Mouse (Mus musculus): Measurements from ENCODE around the gene Gngt2. TPM values are rescaled to one million over a fixed set of nuclear protein-coding genes. Genes with fewer than 3 reads are reported as not detected.
"Not testable (repeated sequence)": the region's sequence is repeated elsewhere in the genome, so short reads cannot be mapped to it uniquely, and the experiment has no call there.

Gene Gngt2
- polyA plus RNA-seq, 1 experiment from 2014 or later = 16.8 TPM

GRCm38 (mm10) chr11:95860071-95860490 lies 23.1 kb downstream of the Gngt2 start:
- Histone ChIP-seq H3K36me3 (no peaks in the 10 kb centered on the region), H3K9me3 (replicated peaks) (no peaks in the 10 kb centered on the region), H3K9ac (0 out of 2 replicates have a peak overlapping the region, but pooled peaks have one; percentile 31), H3K4me1 (peaks cover 8% of the 10 kb centered on the region), H3K27me3 (no peaks in the 10 kb centered on the region), H3K4me2 (replicated peaks) (peak overlapping the region; percentile 84), H3K27ac (replicated peaks) (peak overlapping the region; percentile 97; the same call in 1 of the 2 replicates), H3K4me3 (replicated peaks) (peak overlapping the region; percentile 63)
- ATAC-seq (ENCODE audit: insufficient number of reproducible peaks, low FRiP score, low TSS enrichment, low read depth) = no peak
- 34% methylated on average over 3 of the region's 3 CpGs for WGBS

- no peaks in the 10 kb centered on the region for H3K27me3 ChIP-seq
- peaks cover 8% of the 10 kb centered on the region for H3K4me1 ChIP-seq
- H3K4me3 ChIP-seq (replicated peaks) = no peak overlapping the region
- H3K27ac ChIP-seq (replicated peaks) = no peak overlapping the region
- no peak for ATAC-seq (ENCODE audit: insufficient number of reproducible peaks, low FRiP score, low TSS enrichment, low read depth)
- H3K9me3 ChIP-seq (replicated peaks) = no peaks in the 10 kb centered on the region
- no peak overlapping the region for H3K4me2 ChIP-seq (replicated peaks)
- WGBS = 94% methylated on average over 8 of the region's 8 CpGs
- H3K9ac ChIP-seq = no peak overlapping the region
- no peaks in the 10 kb centered on the region for H3K36me3 ChIP-seq
Measured at GRCm38 (mm10) chr11:95861397-95861796, 24.4 kb downstream of the Gngt2 start.

GRCm38 (mm10) chr11:95869442-95869841 lies 32.4 kb downstream of the Gngt2 start:
- H3K27ac ChIP-seq (replicated peaks) = no peak overlapping the region
- no peak overlapping the region for H3K4me2 ChIP-seq (replicated peaks)
- H3K36me3 ChIP-seq = no peaks in the 10 kb centered on the region
- ATAC-seq (ENCODE audit: insufficient number of reproducible peaks, low FRiP score, low TSS enrichment, low read depth) = no peak
- H3K27me3 ChIP-seq = no peaks in the 10 kb centered on the region
- H3K4me3 ChIP-seq (replicated peaks) = no peak overlapping the region
- no peaks in the 10 kb centered on the region for H3K9me3 ChIP-seq (replicated peaks)
- no peak overlapping the region for H3K9ac ChIP-seq
- 73% methylated on average over 4 of the region's 4 CpGs for WGBS
- H3K4me1 ChIP-seq = no peaks in the 10 kb centered on the region

GRCm38 (mm10) chr11:95869918-95870470 lies 33.0 kb downstream of the Gngt2 start:
- Histone ChIP-seq H3K4me1 (no peaks in the 10 kb centered on the region), H3K9me3 (replicated peaks) (no peaks in the 10 kb centered on the region), H3K4me2 (replicated peaks) (no peak overlapping the region), H3K9ac (no peak overlapping the region), H3K27me3 (no peaks in the 10 kb centered on the region), H3K27ac (replicated peaks) (no peak overlapping the region), H3K36me3 (no peaks in the 10 kb centered on the region), H3K4me3 (replicated peaks) (no peak overlapping the region)
- WGBS = 57% methylated on average over 6 of the region's 6 CpGs
- no peak for ATAC-seq (ENCODE audit: insufficient number of reproducible peaks, low FRiP score, low TSS enrichment, low read depth)

GRCm38 (mm10) chr11:95875804-95876203 lies 38.8 kb downstream of the Gngt2 start:
- Histone ChIP-seq H3K4me1 (no peaks in the 10 kb centered on the region), H3K27me3 (no peaks in the 10 kb centered on the region), H3K4me3 (replicated peaks) (no peak overlapping the region), H3K36me3 (no peaks in the 10 kb centered on the region), H3K27ac (replicated peaks) (no peak overlapping the region), H3K9ac (no peak overlapping the region), H3K4me2 (replicated peaks) (no peak overlapping the region), H3K9me3 (replicated peaks) (no peaks in the 10 kb centered on the region)
- no peak for ATAC-seq (ENCODE audit: insufficient number of reproducible peaks, low FRiP score, low TSS enrichment, low read depth)
- 21% methylated on average over 9 of the region's 9 CpGs for WGBS

GRCm38 (mm10) chr11:95876296-95876695 lies 39.3 kb downstream of the Gngt2 start:
- Histone ChIP-seq H3K36me3 (no peaks in the 10 kb centered on the region), H3K4me1 (no peaks in the 10 kb centered on the region), H3K4me2 (replicated peaks) (no peak overlapping the region), H3K27ac (replicated peaks) (no peak overlapping the region), H3K9me3 (replicated peaks) (no peaks in the 10 kb centered on the region), H3K4me3 (replicated peaks) (no peak overlapping the region), H3K9ac (no peak overlapping the region), H3K27me3 (0 out of 2 replicates have a peak, but pooled peaks cover under 1% of the 10 kb centered on the region)
- no peak for ATAC-seq (ENCODE audit: insufficient number of reproducible peaks, low FRiP score, low TSS enrichment, low read depth)
- 20% methylated on average over 7 of the region's 7 CpGs for WGBS

- not testable (repeated sequence) for H3K4me1 ChIP-seq; H3K27ac ChIP-seq (replicated peaks); H3K27me3 ChIP-seq; H3K4me3 ChIP-seq (replicated peaks); H3K9me3 ChIP-seq (replicated peaks); H3K4me2 ChIP-seq (replicated peaks); H3K36me3 ChIP-seq; ATAC-seq (ENCODE audit: insufficient number of reproducible peaks, low FRiP score, low TSS enrichment, low read depth); H3K9ac ChIP-seq
- WGBS = 79% methylated on average over 2 of the region's 2 CpGs
Measured at GRCm38 (mm10) chr11:95879861-95880260, 42.8 kb downstream of the Gngt2 start.

GRCm38 (mm10) chr11:95890462-95891051 lies 53.5 kb downstream of the Gngt2 start:
- Histone ChIP-seq H3K4me2 (replicated peaks) (no peak overlapping the region), H3K36me3 (no peaks in the 10 kb centered on the region), H3K4me1 (no peaks in the 10 kb centered on the region), H3K27me3 (no peaks in the 10 kb centered on the region), H3K27ac (replicated peaks) (no peak overlapping the region), H3K9ac (no peak overlapping the region), H3K4me3 (replicated peaks) (no peak overlapping the region), H3K9me3 (replicated peaks) (no peaks in the 10 kb centered on the region)
- 65% methylated on average over 2 of the region's 2 CpGs for WGBS
- ATAC-seq (ENCODE audit: insufficient number of reproducible peaks, low FRiP score, low TSS enrichment, low read depth) = no peak

Other genes with a start within 250 kb of the Gngt2 start
- 48.1 and 48.8 TPM in 2 replicates for gene Ngfr, start 249.5 kb upstream of the Gngt2 start, polyA plus RNA-seq (2015; fragmentation: Nextera tagmentation; extraction: Ambion mirVana)
- 162 and 186 TPM in 2 replicates for gene Phb, start 170.3 kb upstream of the Gngt2 start, polyA plus RNA-seq (2015; fragmentation: Nextera tagmentation; extraction: Ambion mirVana)
- gene Zfp652, start 124.5 kb upstream of the Gngt2 start, polyA plus RNA-seq (2015; fragmentation: Nextera tagmentation; extraction: Ambion mirVana) = 25.6 and 26.7 TPM in 2 replicates
- 1.2 and 1.6 TPM in 2 replicates for gene B130006D01Rik, start 113.6 kb upstream of the Gngt2 start, polyA plus RNA-seq (2015; fragmentation: Nextera tagmentation; extraction: Ambion mirVana)
- gene Phospho1, start 12.7 kb upstream of the Gngt2 start, polyA plus RNA-seq (2015; fragmentation: Nextera tagmentation; extraction: Ambion mirVana) = 8.3 and 9.1 TPM in 2 replicates
- gene Abi3, start 5.3 kb downstream of the Gngt2 start, polyA plus RNA-seq (2015; fragmentation: Nextera tagmentation; extraction: Ambion mirVana) = 8.6 and 9.0 TPM in 2 replicates
- 0.09 and 0.12 TPM in 2 replicates for gene B4galnt2, start 77.7 kb downstream of the Gngt2 start, polyA plus RNA-seq (2015; fragmentation: Nextera tagmentation; extraction: Ambion mirVana)
- 33.0 and 38.6 TPM in 2 replicates for gene Igf2bp1, start 168.7 kb downstream of the Gngt2 start, polyA plus RNA-seq (2015; fragmentation: Nextera tagmentation; extraction: Ambion mirVana)
- gene Gip, start 187.3 kb downstream of the Gngt2 start, polyA plus RNA-seq (2015; fragmentation: Nextera tagmentation; extraction: Ambion mirVana) = not detected in 2 replicates
- gene Snf8, start 197.7 kb downstream of the Gngt2 start, polyA plus RNA-seq (2015; fragmentation: Nextera tagmentation; extraction: Ambion mirVana) = 100 and 103 TPM in 2 replicates
- 46.3 and 47.1 TPM in 2 replicates for gene Ube2z, start 228.2 kb downstream of the Gngt2 start, polyA plus RNA-seq (2015; fragmentation: Nextera tagmentation; extraction: Ambion mirVana)
- gene Atp5g1, start 238.5 kb downstream of the Gngt2 start, polyA plus RNA-seq (2015; fragmentation: Nextera tagmentation; extraction: Ambion mirVana) = 530 and 547 TPM in 2 replicates

Measured in embryonic facial prominence, embryonic 15.5 days (tissue).